Mouse (Mus musculus): ENCODE measurements around the gene Nptn.

DNA sequence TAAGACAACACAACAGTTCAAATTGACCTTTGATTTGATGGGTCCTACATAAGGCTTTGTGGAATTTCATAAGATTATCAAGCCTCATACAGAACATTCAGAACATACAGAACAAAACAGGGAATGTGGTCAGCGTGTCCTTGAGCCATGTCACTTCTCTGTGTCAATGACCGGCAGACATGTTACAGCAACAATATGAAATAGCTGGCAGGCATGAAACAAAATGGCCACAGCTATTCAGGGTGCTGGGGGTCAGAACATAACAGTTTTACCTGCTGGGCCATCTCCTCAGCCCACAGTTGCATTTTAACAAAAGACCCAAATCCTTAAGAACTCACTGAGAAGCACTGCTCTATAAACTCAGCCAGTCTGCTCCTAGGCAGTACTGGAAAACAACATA lies 116.4 kb downstream of the Nptn start:
- TF ChIP-seq POLR2A (IDR thresholded peaks at IDR 0.05; ENCODE audit: low read depth, low read length): no peak
- no peak for TF ChIP-seq CTCF (IDR thresholded peaks at IDR 0.05; ENCODE audit: extremely low read depth, insufficient read depth, insufficient read length, insufficient replicate concordance)

Data from spleen, adult 2 months (tissue).